Mouse (Mus musculus): Measurements from ENCODE around the gene Cacna1e. TPM values are rescaled to one million over a fixed set of nuclear protein-coding genes. Genes with fewer than 3 reads are reported as not detected.

The Cacna1e gene
- polyA plus RNA-seq, 1 experiment from 2014 or later = 0.29 TPM

DNA sequence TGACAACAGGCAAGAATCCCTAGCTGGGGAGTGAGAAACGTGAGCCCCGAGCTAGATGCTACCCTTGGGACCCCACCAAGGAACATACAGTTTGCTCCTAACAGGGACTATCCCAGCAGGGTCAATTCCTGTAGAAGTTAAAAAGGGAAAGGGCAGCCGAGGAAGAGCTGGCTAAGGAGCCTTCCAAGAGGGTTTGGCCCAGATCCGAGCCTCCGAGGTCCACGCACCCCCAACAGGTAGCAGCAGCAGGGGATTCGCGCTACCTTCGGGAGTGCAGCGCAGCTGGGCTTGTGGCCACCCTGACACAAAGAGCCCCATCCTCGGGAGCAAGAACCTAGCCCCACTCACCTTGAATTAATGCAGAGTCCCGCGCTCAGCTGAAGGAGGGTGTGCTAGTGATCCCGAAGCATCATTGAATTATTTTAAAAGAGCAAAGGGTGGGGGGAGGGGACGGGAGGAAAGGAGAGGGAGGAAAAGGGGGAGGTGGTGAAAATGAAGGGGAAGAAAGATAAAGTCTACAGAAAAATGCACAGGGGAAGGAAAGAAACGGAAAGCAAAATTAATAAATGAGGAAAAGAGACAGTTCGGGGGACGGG lies 607 bp downstream of the Cacna1e start:
- Histone ChIP-seq H3K4me1 (replicated peaks) (peaks cover 15% of the 10 kb centered on the region; the same call in 1 of the 2 replicates), H3K4me2 (peak overlapping the region; percentile 91), H3K27me3 (replicated peaks) (peaks cover 48% of the 10 kb centered on the region), H3K36me3 (no peaks in the 10 kb centered on the region), H3K9ac (peak overlapping the region; percentile 40; the same call in 1 of the 2 replicates), H3K9me3 (replicated peaks) (no peaks in the 10 kb centered on the region), H3K27ac (ENCODE audit: poor library complexity, severe bottlenecking) (no peak overlapping the region), H3K4me3 (peak overlapping the region; percentile 56)
- WGBS = 3% methylated on average over 18 of the region's 18 CpGs
- no peak for ATAC-seq (ENCODE audit: insufficient number of reproducible peaks, low FRiP score)

- WGBS = 88% methylated on average over 1 of the region's 1 CpGs
- ATAC-seq (ENCODE audit: insufficient number of reproducible peaks, low FRiP score) = no peak
- Histone ChIP-seq H3K9ac (no peak overlapping the region), H3K4me1 (replicated peaks) (no peaks in the 10 kb centered on the region), H3K27ac (ENCODE audit: poor library complexity, severe bottlenecking) (no peak overlapping the region), H3K27me3 (replicated peaks) (no peaks in the 10 kb centered on the region), H3K4me2 (no peak overlapping the region), H3K36me3 (no peaks in the 10 kb centered on the region), H3K9me3 (replicated peaks) (no peaks in the 10 kb centered on the region), H3K4me3 (no peak overlapping the region)
These were observed 18.3 kb downstream of the Cacna1e start for GRCm38 (mm10) chr1:154865981-154866380.

GRCm38 (mm10) chr1:154861416-154861815 lies 22.9 kb downstream of the Cacna1e start:
- H3K9ac ChIP-seq = no peak overlapping the region
- no peaks in the 10 kb centered on the region for H3K36me3 ChIP-seq
- no peak for ATAC-seq (ENCODE audit: insufficient number of reproducible peaks, low FRiP score)
- no peak overlapping the region for H3K4me2 ChIP-seq
- H3K27me3 ChIP-seq (replicated peaks) = no peaks in the 10 kb centered on the region
- WGBS = 62% methylated on average over 9 of the region's 9 CpGs
- no peak overlapping the region for H3K4me3 ChIP-seq
- H3K27ac ChIP-seq (ENCODE audit: poor library complexity, severe bottlenecking) = no peak overlapping the region
- no peaks in the 10 kb centered on the region for H3K9me3 ChIP-seq (replicated peaks)
- H3K4me1 ChIP-seq (replicated peaks) = no peaks in the 10 kb centered on the region

DNA sequence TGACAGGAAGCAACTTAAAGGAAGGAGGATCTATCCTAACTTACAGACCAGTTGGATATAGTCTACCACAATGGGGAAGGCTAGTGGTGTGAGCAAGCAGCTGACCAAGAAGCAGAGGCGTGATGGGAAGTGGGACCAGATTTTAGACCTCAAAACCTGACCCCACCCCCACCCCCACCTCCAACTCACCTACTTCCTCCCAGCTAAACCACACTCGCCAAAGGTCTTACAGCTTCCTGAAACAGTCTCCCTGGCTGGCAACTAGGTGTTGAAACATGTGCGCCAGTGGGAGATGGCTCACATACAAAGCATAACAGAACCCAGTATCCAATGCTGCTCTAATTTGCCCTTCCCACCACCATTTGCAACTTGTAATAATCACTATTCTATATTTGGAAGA lies 29.7 kb downstream of the Cacna1e start:
- H3K27ac ChIP-seq (ENCODE audit: poor library complexity, severe bottlenecking) = no peak overlapping the region
- ATAC-seq (ENCODE audit: insufficient number of reproducible peaks, low FRiP score) = no peak
- no peaks in the 10 kb centered on the region for H3K27me3 ChIP-seq (replicated peaks)
- H3K4me3 ChIP-seq = no peak overlapping the region
- H3K9me3 ChIP-seq (replicated peaks) = no peaks in the 10 kb centered on the region
- no peaks in the 10 kb centered on the region for H3K36me3 ChIP-seq
- no peak overlapping the region for H3K4me2 ChIP-seq
- WGBS = 76% methylated on average over 3 of the region's 3 CpGs
- H3K4me1 ChIP-seq (replicated peaks) = no peaks in the 10 kb centered on the region
- H3K9ac ChIP-seq = no peak overlapping the region

- H3K4me1 ChIP-seq (replicated peaks) = no peaks in the 10 kb centered on the region
- no peaks in the 10 kb centered on the region for H3K9me3 ChIP-seq (replicated peaks)
- whole genome bisulfite sequencing = 86% methylated on average over 6 of the region's 6 CpGs
- no peaks in the 10 kb centered on the region for H3K27me3 ChIP-seq (replicated peaks)
- H3K9ac ChIP-seq = no peak overlapping the region
- no peak overlapping the region for H3K27ac ChIP-seq (ENCODE audit: poor library complexity, severe bottlenecking)
- H3K4me3 ChIP-seq = no peak overlapping the region
- no peaks in the 10 kb centered on the region for H3K36me3 ChIP-seq
- no peak for ATAC-seq (ENCODE audit: insufficient number of reproducible peaks, low FRiP score)
- H3K4me2 ChIP-seq = no peak overlapping the region
These were observed 33.6 kb downstream of the Cacna1e start for GRCm38 (mm10) chr1:154850515-154851287.

DNA sequence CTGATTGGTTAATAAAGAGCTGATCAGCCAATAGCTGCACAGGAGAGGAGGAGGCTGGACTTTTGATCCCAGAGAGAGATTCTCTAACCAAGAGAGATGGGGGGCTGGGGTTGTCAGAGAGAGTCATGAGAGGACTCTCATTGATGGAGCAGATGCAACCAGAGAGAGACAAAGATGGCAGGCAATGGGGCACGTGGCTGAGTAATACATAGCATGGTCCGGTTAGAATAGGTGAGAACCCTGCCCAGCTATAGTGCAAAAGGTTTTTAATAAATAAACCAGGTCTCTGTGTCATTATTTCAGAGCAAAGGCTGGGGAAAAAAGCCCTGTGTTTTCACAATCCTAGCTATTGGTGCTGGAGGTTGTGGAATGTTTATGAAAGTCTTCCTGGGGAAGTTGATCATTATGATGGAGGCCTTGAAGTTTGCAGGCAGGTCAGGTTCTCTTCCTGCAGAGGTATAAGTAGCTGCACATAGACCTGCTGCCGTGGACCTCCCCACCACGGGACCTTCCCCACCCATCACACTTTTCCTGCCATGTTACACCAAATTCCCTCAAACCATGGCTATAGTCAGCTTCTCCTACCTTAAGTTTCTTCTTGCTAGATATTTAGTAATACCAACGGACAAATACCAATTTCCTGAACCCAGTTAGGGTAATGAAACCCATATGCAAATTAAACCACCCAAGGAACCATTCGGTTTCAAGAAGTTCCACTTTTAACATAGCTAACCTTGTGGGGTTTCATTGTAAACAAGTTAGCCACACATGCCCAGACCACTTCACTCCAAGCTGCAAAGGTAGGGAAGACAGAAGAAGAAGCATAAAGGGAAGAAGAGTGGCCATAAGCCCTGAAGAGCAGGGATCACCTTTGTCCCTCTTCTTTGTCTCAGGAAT lies 35.4 kb downstream of the Cacna1e start:
- Histone ChIP-seq H3K4me1 (replicated peaks) (0 out of 2 replicates have a peak, but pooled peaks cover under 1% of the 10 kb centered on the region), H3K9me3 (replicated peaks) (no peaks in the 10 kb centered on the region), H3K27me3 (replicated peaks) (no peaks in the 10 kb centered on the region), H3K36me3 (no peaks in the 10 kb centered on the region), H3K27ac (ENCODE audit: poor library complexity, severe bottlenecking) (no peak overlapping the region), H3K4me2 (no peak overlapping the region), H3K4me3 (no peak overlapping the region), H3K9ac (no peak overlapping the region)
- WGBS = 73% methylated on average over 6 of the region's 6 CpGs
- ATAC-seq (ENCODE audit: insufficient number of reproducible peaks, low FRiP score) = no peak

DNA sequence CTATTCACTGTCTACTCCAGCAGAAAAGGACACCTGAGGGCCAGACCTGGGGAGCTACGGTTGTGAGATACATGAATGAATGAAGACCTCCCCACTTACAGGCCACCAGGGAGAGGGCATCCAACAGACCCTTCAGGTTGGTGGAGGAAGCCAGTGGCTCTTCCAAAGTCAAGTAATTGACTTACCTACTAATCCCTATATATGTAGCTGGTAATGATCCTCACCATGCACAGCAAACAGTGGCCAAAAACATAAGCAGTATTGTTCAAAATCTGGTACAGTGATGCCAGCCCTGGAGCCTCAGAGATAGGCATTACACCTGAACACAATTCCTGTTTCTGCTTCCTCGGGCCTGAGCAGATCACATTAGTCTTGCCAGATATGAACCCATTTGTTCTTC lies 37.4 kb downstream of the Cacna1e start:
- Histone ChIP-seq H3K4me2 (no peak overlapping the region), H3K36me3 (no peaks in the 10 kb centered on the region), H3K4me1 (replicated peaks) (peaks cover 16% of the 10 kb centered on the region), H3K27ac (ENCODE audit: poor library complexity, severe bottlenecking) (no peak overlapping the region), H3K27me3 (replicated peaks) (0 out of 2 replicates have a peak, but pooled peaks cover 3% of the 10 kb centered on the region), H3K9me3 (replicated peaks) (no peaks in the 10 kb centered on the region), H3K9ac (no peak overlapping the region), H3K4me3 (no peak overlapping the region)
- 68% methylated on average over 2 of the region's 2 CpGs for WGBS
- ATAC-seq (ENCODE audit: insufficient number of reproducible peaks, low FRiP score) = no peak

DNA sequence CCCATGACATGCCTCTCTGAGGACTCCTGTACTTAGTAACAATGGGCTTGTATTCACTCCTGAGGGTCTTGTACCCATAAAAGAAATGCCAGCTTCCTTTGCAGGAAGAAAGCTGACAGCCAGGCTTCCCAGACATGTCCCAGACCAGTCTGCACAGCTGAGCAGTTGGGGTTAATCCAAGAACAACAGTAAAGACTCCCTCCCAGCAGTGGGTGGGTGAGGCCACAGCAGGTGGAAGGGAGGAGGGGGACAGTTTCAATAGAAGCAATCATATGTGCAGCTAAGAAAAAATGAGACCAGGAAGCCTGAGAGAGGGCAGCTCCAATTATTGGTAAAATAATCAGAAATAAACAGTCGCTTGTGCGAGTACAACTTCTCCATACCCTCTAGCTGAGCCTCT lies 40.9 kb downstream of the Cacna1e start:
- H3K27ac ChIP-seq (ENCODE audit: poor library complexity, severe bottlenecking) = no peak overlapping the region
- no peak overlapping the region for H3K4me3 ChIP-seq
- peaks cover 3% of the 10 kb centered on the region; the same call in 1 of the 2 replicates for H3K27me3 ChIP-seq (replicated peaks)
- no peak overlapping the region for H3K9ac ChIP-seq
- WGBS = 79% methylated on average over 2 of the region's 2 CpGs
- peaks cover 16% of the 10 kb centered on the region for H3K4me1 ChIP-seq (replicated peaks)
- H3K9me3 ChIP-seq (replicated peaks) = no peaks in the 10 kb centered on the region
- no peak overlapping the region for H3K4me2 ChIP-seq
- no peak for ATAC-seq (ENCODE audit: insufficient number of reproducible peaks, low FRiP score)
- H3K36me3 ChIP-seq = no peaks in the 10 kb centered on the region

- no peak overlapping the region for H3K9ac ChIP-seq
- no peaks in the 10 kb centered on the region for H3K9me3 ChIP-seq (replicated peaks)
- ATAC-seq (ENCODE audit: insufficient number of reproducible peaks, low FRiP score) = no peak
- H3K36me3 ChIP-seq = no peaks in the 10 kb centered on the region
- no peak overlapping the region for H3K4me3 ChIP-seq
- H3K4me2 ChIP-seq = no peak overlapping the region
- 76% methylated on average over 5 of the region's 5 CpGs for WGBS
- H3K4me1 ChIP-seq (replicated peaks) = peaks cover 16% of the 10 kb centered on the region
- peaks cover 3% of the 10 kb centered on the region; the same call in 1 of the 2 replicates for H3K27me3 ChIP-seq (replicated peaks)
- H3K27ac ChIP-seq (ENCODE audit: poor library complexity, severe bottlenecking) = no peak overlapping the region
These were observed 42.0 kb downstream of the Cacna1e start for GRCm38 (mm10) chr1:154842336-154842735.

DNA sequence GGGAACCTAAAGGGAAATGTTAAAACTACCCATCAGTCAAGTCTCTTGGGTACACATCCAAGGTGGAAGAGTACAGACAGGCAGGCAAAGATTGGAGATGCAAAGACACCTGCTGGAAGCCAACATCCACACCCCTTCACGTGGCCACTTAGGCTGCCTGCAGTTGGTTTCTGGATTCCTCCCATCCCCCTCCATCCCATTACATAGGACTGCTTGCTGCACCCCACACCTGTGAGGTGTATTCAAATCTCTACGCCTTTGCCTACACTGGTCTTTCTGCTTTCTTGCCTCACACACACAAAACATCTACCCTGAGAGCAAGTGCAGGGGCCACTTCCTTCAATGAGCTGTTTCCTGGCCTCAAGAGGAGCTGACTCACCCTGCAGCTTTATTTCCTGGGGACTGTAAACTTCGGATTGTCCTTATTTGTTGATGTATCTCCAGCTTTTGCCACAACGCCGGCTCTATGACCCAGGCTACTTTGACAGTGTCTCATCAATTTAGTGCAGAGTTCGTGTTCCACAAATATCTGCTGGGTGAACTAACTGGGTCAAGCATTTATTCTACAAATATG lies 43.2 kb downstream of the Cacna1e start:
- no peaks in the 10 kb centered on the region for H3K36me3 ChIP-seq
- peaks cover 13% of the 10 kb centered on the region for H3K27me3 ChIP-seq (replicated peaks)
- no peak overlapping the region for H3K9ac ChIP-seq
- ATAC-seq (ENCODE audit: insufficient number of reproducible peaks, low FRiP score) = no peak
- no peak overlapping the region for H3K4me3 ChIP-seq
- H3K9me3 ChIP-seq (replicated peaks) = no peaks in the 10 kb centered on the region
- H3K27ac ChIP-seq (ENCODE audit: poor library complexity, severe bottlenecking) = no peak overlapping the region
- H3K4me1 ChIP-seq (replicated peaks) = peaks cover 16% of the 10 kb centered on the region
- WGBS = 61% methylated on average over 6 of the region's 6 CpGs
- H3K4me2 ChIP-seq = no peak overlapping the region

GRCm38 (mm10) chr1:154839272-154839671 lies 45.0 kb downstream of the Cacna1e start:
- ATAC-seq (ENCODE audit: insufficient number of reproducible peaks, low FRiP score) = no peak
- Histone ChIP-seq H3K27me3 (replicated peaks) (peaks cover 18% of the 10 kb centered on the region), H3K4me2 (no peak overlapping the region), H3K9ac (no peak overlapping the region), H3K27ac (ENCODE audit: poor library complexity, severe bottlenecking) (no peak overlapping the region), H3K9me3 (replicated peaks) (no peaks in the 10 kb centered on the region), H3K36me3 (no peaks in the 10 kb centered on the region), H3K4me3 (no peak overlapping the region), H3K4me1 (replicated peaks) (peaks cover 27% of the 10 kb centered on the region)
- WGBS = 76% methylated on average over 4 of the region's 4 CpGs
